Mouse (Mus musculus) liver, adult 10 weeks (tissue): ENCODE measurements around the gene Gbx1. TPM values are rescaled to one million over a fixed set of nuclear protein-coding genes. Genes with fewer than 3 reads are reported as not detected.

ENCODE experiments used
- polyA plus RNA-seq: library from polyadenylated mRNA; stranded (reverse); fragments of 350-450 nt; fragmentation: Illumina TruSeq; extraction: RNeasy Lipid Tissue Mini Kit (QIAGEN cat#74804); gene quantifications from one replicate; pipeline ENCODE4 v1.2.3, GENCODE M21; 2014; ENCODE audit warnings: low read depth, low replicate concordance

Gene Gbx1
- polyA plus RNA-seq, result not detected

DNA sequence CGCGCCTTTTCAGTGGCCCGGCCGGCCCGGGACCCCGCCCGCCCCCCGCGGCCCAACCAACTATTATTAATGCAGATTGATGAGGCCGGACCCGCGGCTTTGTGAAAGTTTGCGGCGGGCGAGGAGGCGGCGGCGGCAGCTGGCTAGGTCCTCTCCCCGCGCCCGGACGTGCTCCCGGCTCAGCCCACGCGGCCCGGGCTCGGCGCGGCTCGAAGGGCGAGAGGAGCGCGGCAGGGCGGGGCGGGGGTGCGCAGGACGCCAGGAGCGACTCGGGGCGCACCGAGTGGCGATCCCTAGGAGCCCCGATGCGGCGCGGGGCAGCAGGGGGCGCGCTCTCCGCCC is at the start of gene Gbx1:
TSS of gene Gbx1 (minus strand) at position 314 of the 342 bp plus-strand sequence.

DNA sequence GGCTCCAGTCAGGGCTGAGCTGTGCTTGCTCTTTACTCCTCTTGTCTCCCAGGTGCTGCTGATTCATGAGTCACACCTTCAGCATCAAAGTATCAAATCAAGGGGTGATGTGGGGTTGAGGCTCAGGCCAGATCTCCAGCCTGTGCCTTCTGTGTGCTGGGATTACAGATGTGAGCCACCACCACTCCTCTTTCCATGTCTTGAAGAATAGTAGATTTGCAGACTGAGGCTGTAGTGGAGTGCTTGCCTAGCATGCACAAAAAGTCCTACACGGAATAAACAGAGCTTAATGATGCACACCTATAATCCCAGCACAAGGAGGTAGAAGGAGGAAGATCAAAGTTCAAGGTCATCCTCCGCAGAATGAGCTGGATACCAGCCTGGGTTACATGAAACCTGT is 29.7 kb upstream of the Gbx1 start, which contains the start of gene 4931409K22Rik:
TSS of gene 4931409K22Rik (minus strand) at position 101 of the 400 bp plus-strand sequence.

DNA sequence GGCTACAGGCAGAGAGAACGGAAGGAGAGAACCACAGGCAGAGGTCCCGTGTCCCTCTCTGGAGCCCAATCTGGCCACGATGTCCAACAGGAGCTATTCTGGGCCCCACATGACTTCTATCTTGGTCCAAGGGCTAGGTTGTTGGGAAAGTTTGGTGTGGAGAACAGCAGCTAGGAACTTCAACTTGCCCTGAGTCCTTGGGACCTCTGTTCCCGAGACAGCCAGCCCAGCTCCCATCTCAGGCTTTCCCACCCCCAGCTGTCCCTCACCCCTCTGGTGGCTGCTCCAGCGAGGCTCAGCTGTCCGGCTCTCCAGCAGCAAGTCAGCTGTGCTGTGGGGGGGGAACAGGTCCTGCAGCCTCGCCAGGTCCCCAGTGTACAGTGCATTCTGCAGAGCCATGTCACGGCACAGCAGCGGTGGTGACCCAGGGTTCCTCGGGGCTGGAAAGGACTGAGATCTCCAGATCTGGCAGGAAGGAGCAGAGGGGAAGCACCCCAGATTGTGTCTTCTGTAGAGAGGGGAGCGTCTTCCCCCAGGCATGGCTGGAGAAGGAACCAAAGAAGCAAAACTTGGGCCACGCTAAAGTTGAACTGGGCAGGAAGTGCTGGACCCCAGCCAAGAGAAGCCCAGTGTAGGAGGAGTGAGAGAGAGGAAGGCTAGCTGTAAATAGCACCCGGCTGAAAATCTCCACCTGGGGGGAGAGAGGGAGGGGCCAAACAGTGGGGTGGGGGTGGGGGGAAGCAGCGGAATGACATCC is 13.6 kb upstream of the Gbx1 start, which contains the start of gene Asb10:
TSS of gene Asb10 (minus strand) at position 592 of the 757 bp plus-strand sequence.

Other genes starting within 250 kb of the Gbx1 start
- gene Kcnh2, start 175.6 kb downstream of the Gbx1 start, polyA plus RNA-seq, result not detected
- gene Nos3, start 162.4 kb downstream of the Gbx1 start, polyA plus RNA-seq, result 0.19 TPM
- not detected for gene Atg9b, start 135.1 kb downstream of the Gbx1 start, polyA plus RNA-seq
- 3.7 TPM for gene Abcb8, start 133.5 kb downstream of the Gbx1 start, polyA plus RNA-seq
- gene Asic3, start 113.8 kb downstream of the Gbx1 start, polyA plus RNA-seq, result not detected
- gene Cdk5, start 103.7 kb downstream of the Gbx1 start, polyA plus RNA-seq, result 11.4 TPM
- gene Slc4a2, start 103.4 kb downstream of the Gbx1 start, polyA plus RNA-seq, result 4.2 TPM
- 6.2 TPM for gene Fastk, start 81.9 kb downstream of the Gbx1 start, polyA plus RNA-seq
- gene Tmub1, start 79.3 kb downstream of the Gbx1 start, polyA plus RNA-seq, result 0.82 TPM
- gene Agap3, start 75.0 kb downstream of the Gbx1 start, polyA plus RNA-seq, result 1.6 TPM
- not detected for gene Asb10, start 13.8 kb upstream of the Gbx1 start, polyA plus RNA-seq
- not detected for gene 4931409K22Rik, start 29.6 kb upstream of the Gbx1 start, polyA plus RNA-seq
- 7.4 TPM for gene Abcf2, start 50.3 kb upstream of the Gbx1 start, polyA plus RNA-seq
- 0.77 TPM for gene Chpf2, start 59.5 kb upstream of the Gbx1 start, polyA plus RNA-seq
- not detected for gene Smarcd3, start 97.2 kb upstream of the Gbx1 start, polyA plus RNA-seq
- gene Nub1, start 158.3 kb upstream of the Gbx1 start, polyA plus RNA-seq, result 16.9 TPM
- not detected for gene Wdr86, start 203.5 kb upstream of the Gbx1 start, polyA plus RNA-seq
- not detected for gene Crygn, start 230.8 kb upstream of the Gbx1 start, polyA plus RNA-seq